Mouse (Mus musculus): ENCODE results near the gene Olfr1396. TPM values are rescaled to one million over a fixed set of nuclear protein-coding genes. Genes with fewer than 3 reads are reported as not detected.

The Olfr1396 gene
- total RNA-seq, 4 experiments from 2014 or later, result not detected

Other genes starting within 250 kb of the Olfr1396 start
- gene Irgm1, start 243.2 kb downstream of the Olfr1396 start, total RNA-seq (2022), result 10 to 100 TPM in 2 of 4 experiments, 1 to 10 TPM in 2; 6.8 to 25.6 (median 12.4) TPM
- gene Gm5431, start 212.7 kb downstream of the Olfr1396 start, total RNA-seq (2022), result 1 to 10 TPM in 1 of 4 experiments, under 1 TPM in 2, not detected in 1; 0.20 to 1.0 (median 0.29) TPM
- gene Psme2b, start 168.7 kb downstream of the Olfr1396 start, total RNA-seq (2022), result 1 to 10 TPM in 2 of 4 experiments, under 1 TPM in 1, not detected in 1; 0.56 to 3.8 (median 2.4) TPM
- not detected for gene Olfr56, start 136.0 kb downstream of the Olfr1396 start, total RNA-seq (2022)
- gene 9930111J21Rik1, start 135.5 kb downstream of the Olfr1396 start, total RNA-seq (2022), result 1 to 10 TPM in 3 of 4 experiments, under 1 TPM in 1; 0.95 to 3.3 (median 1.6) TPM
- 1 to 10 TPM in 1 of 4 experiments, under 1 TPM in 3; 0.16 to 1.1 (median 0.39) TPM for gene Gm12185, start 122.6 kb downstream of the Olfr1396 start, total RNA-seq (2022)
- gene Tgtp1, start 120.7 kb downstream of the Olfr1396 start, total RNA-seq (2022), result 1 to 10 TPM in 1 of 4 experiments, under 1 TPM in 3; 0.34 to 1.1 (median 0.48) TPM
- 1 to 10 TPM in 3 of 4 experiments, under 1 TPM in 1; 0.92 to 4.2 (median 2.6) TPM for gene 9930111J21Rik2, start 63.6 kb downstream of the Olfr1396 start, total RNA-seq (2022)
- under 1 TPM in 2 of 4 experiments, not detected in 2; 0.16 to 0.71 TPM for gene Tgtp2, start 50.7 kb downstream of the Olfr1396 start, total RNA-seq (2022)
- 1 to 10 TPM in 2 of 4 experiments, under 1 TPM in 2; 0.89 to 1.4 (median 1.1) TPM for gene Ifi47, start 38.3 kb downstream of the Olfr1396 start, total RNA-seq (2022)
- gene Olfr1395, start 27.4 kb upstream of the Olfr1396 start, total RNA-seq (2022), result not detected
- not detected for gene Olfr1394, start 39.5 kb upstream of the Olfr1396 start, total RNA-seq (2022)
- gene Btnl9, start 72.3 kb upstream of the Olfr1396 start, total RNA-seq (2022), result not detected
- 10 to 100 TPM; 42.5 to 60.7 (median 52.8) TPM for gene Zfp62, start 88.4 kb upstream of the Olfr1396 start, total RNA-seq (2022)
- 10 to 100 TPM; 56.4 to 63.2 (median 59.5) TPM for gene Mgat1, start 129.3 kb upstream of the Olfr1396 start, total RNA-seq (2022)
- gene Olfr1393, start 163.4 kb upstream of the Olfr1396 start, total RNA-seq (2022), result not detected
- not detected for gene Olfr1392, start 170.4 kb upstream of the Olfr1396 start, total RNA-seq (2022)
- not detected for gene Olfr10, start 189.9 kb upstream of the Olfr1396 start, total RNA-seq (2022)
- not detected for gene Olfr1391, start 207.9 kb upstream of the Olfr1396 start, total RNA-seq (2022)
- not detected for gene Olfr1390, start 220.3 kb upstream of the Olfr1396 start, total RNA-seq (2022)